Mouse (Mus musculus) CH12.LX (cell line): ENCODE results near the gene Klhl12.
A peak's percentile ranks its signal among the peaks of the same experiment; 100 is the strongest.

ENCODE experiments used
- CTCF ChIP-seq, 2 experiments: IDR thresholded peaks in 1 of 2; conservative IDR thresholded peaks in 1 of 2; 2 replicates each; pipeline ENCODE4 v1.5.1; 2011 to 2012; ENCODE audit warnings: low read depth in 2 of 2, low read length in 2 of 2, improper control_type of control experiment in 1 of 2, inconsistent platforms in 1 of 2, mild to moderate bottlenecking in 1 of 2, moderate library complexity in 1 of 2
- EP300 ChIP-seq: IDR thresholded peaks from 2 replicates; pipeline ENCODE4 v1.6.1; 2011; ENCODE audit warnings: low read length, improper control_type of control experiment
- ETS1 ChIP-seq: conservative IDR thresholded peaks from 2 replicates; pipeline ENCODE4 v1.6.1; 2012; ENCODE audit warnings: low read depth, mild to moderate bottlenecking, inconsistent platforms, low read length, improper control_type of control experiment, moderate library complexity
- HCFC1 ChIP-seq: IDR thresholded peaks from 2 replicates; pipeline ENCODE4 v1.6.1; 2012; ENCODE audit warnings: low read depth, mild to moderate bottlenecking, inconsistent platforms, low read length, improper control_type of control experiment
- MAZ ChIP-seq: IDR thresholded peaks from 2 replicates; pipeline ENCODE4 v1.6.1; 2012; ENCODE audit warnings: low read depth, mild to moderate bottlenecking, inconsistent platforms, low read length, improper control_type of control experiment, moderate library complexity
- NELFE ChIP-seq: IDR thresholded peaks from 2 replicates; pipeline ENCODE4 v1.6.1; 2011; ENCODE audit warnings: low read depth, low read length, improper control_type of control experiment
- ZKSCAN1 ChIP-seq: IDR thresholded peaks from 2 replicates; pipeline ENCODE4 v1.6.1; 2012; ENCODE audit warnings: low read depth, inconsistent platforms, low read length, improper control_type of control experiment, borderline replicate concordance
- ZNF384 ChIP-seq: IDR thresholded peaks from 2 replicates; pipeline ENCODE4 v1.6.1; 2012; ENCODE audit warnings: low read depth, low read length, improper control_type of control experiment, inconsistent platforms

DNA sequence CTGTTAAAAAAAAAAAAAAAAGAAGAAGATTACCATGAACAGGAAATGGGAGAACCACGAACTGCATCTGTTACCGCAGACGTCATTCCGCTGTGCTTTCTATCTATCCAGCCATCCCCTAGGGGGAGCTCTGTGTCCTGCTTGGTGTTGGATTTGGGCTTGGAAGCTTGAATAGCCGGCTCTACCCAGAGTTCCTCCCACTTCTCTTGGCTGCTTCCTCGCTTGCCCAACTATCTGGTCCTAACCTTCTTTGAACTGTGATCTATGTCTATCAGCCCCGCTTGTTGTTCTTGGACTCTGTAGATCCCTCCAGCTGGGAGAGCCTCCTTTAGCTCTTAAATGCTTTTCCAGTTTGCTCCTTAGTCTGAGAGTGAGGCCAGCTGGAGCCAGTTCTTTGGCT is 63.3 kb downstream of the Klhl12 start:
- TF ChIP-seq MAZ (no peak), HCFC1 (no peak), CTCF (conservative IDR thresholded peaks at IDR 0.05 in 1 of 2, IDR thresholded peaks at IDR 0.05 in 1 of 2; ENCODE audit: low read depth in 2 of 2, low read length in 2 of 2) (peak in 1 of 2 experiments; percentile 78; a peak in 3 of 4 replicates), ETS1 (no peak), NELFE (no peak), ZKSCAN1 (no peak), ZNF384 (peak; percentile 88), EP300 (no peak; the same call in 1 of the 2 replicates)
